Mouse (Mus musculus) heart, adult 2 months (tissue): ENCODE measurements around the gene Nmrk1. TPM values are rescaled to one million over a fixed set of nuclear protein-coding genes. Genes with fewer than 3 reads are reported as not detected.

Source experiments
- DNase-seq, 2 experiments: peaks; one replicate each; pipeline ENCODE4 v3.0.0; 2021
- H3K27ac ChIP-seq: fragments of 200-600 bp; 2 replicates; pipeline ENCODE4 v1.8.1; 2022
- H3K27me3 ChIP-seq: fragments of 200-500 bp; 2 replicates; pipeline ENCODE4 v1.6.1; 2012; ENCODE audit warnings: mild to moderate bottlenecking, low read length, inconsistent platforms, mixed read lengths; ENCODE audit not compliant: control insufficient read depth, insufficient read depth
- H3K36me3 ChIP-seq: fragments of 200-500 bp; 2 replicates; pipeline ENCODE4 v1.6.1; 2012; ENCODE audit warnings: low read length, inconsistent platforms; ENCODE audit not compliant: control insufficient read depth, insufficient read depth
- H3K4me1 ChIP-seq: fragments of 200-500 bp; 2 replicates; pipeline ENCODE4 v1.6.1; 2011; ENCODE audit warnings: low read length; ENCODE audit not compliant: control insufficient read depth, insufficient read depth
- H3K4me3 ChIP-seq: fragments of 200-600 bp; 2 replicates; pipeline ENCODE4 v1.8.1; 2022
- H3K79me2 ChIP-seq: fragments of 200-500 bp; replicated peaks from 2 replicates; pipeline ENCODE4 v1.6.1; 2012; ENCODE audit warnings: mild to moderate bottlenecking, inconsistent platforms, low read length, moderate library complexity, mixed read lengths; ENCODE audit not compliant: control insufficient read depth, insufficient read depth
- H3K9ac ChIP-seq: fragments of 200-500 bp; 2 replicates; pipeline ENCODE4 v1.6.1; 2012; ENCODE audit warnings: low read depth, mild to moderate bottlenecking, control low read depth, inconsistent platforms, low read length, mixed read lengths
- CTCF ChIP-seq: fragments of 200-600 bp; IDR thresholded peaks from 2 replicates; pipeline ENCODE4 v1.8.1; 2022; ENCODE audit warnings: antibody characterized with exemption, mild to moderate bottlenecking, moderate library complexity
- EP300 ChIP-seq: fragments of 200-500 bp; IDR thresholded peaks from 2 replicates; pipeline ENCODE4 v1.6.1; 2011; ENCODE audit warnings: low read depth, low read length, control low read depth; ENCODE audit not compliant: insufficient read depth
- POLR2A ChIP-seq: fragments of 200-500 bp; IDR thresholded peaks from 2 replicates; pipeline ENCODE4 v1.6.1; 2011; ENCODE audit warnings: mild to moderate bottlenecking, low read depth, low read length, control low read depth; ENCODE audit not compliant: insufficient read depth
- WGBS: fragments of 180-500 bp; shearing (Covaris S2); methylation state at CpG from one replicate; pipeline ENCODE4 v1.1.7; 2018; 5-methylcytosine and 5-hydroxymethylcytosine counted together
- intact Hi-C: fragments of 180-260 bp; cut with DNase I; formaldehyde crosslinking; loops from one replicate; pipeline ENCODE4 v1.15.1; 2025
- polyA plus RNA-seq: library from polyadenylated mRNA; depleted of rRNA; stranded (reverse); fragments of >200 nt; gene quantifications from 2 replicates; pipeline ENCODE4 v1.2.3, GENCODE M21; 2012
- total RNA-seq, 2 experiments: library from RNA; stranded (reverse); gene quantifications; 2 replicates each; pipeline ENCODE4 v1.2.3; 2021

Nmrk1 gene
- total and polyA plus RNA-seq, 3 experiments, result 2.3 to 5.4 (median 2.5) TPM

DNA sequence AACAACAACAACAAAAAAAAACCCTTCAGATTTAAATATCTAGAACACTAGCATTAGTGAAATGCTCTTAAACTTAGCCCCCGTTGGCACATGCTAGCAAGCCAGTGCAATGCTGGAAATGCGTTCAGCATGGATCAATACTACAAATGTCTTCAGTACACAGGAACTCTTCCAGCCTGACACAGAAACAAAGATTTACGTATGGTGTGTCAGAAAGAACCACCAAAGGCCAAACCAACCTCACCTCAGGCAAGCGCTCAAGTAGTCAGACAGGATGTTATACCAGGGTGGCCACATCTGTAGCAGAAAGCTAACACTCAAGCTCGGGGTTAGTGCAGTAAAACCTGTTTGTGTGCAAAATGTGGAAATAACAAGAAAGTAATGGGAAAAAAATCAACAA, 12.7 kb upstream of the Nmrk1 start:
- no peak for TF ChIP-seq EP300
- TF ChIP-seq CTCF, result no peak
- no peak for TF ChIP-seq POLR2A
- intact Hi-C loops, result no loop called here

GRCm38 (mm10) chr19:18619691-18620090, 12.1 kb upstream of the Nmrk1 start:
- DNase-seq, result no peak

More for the DNA sequence above, 12.7 kb upstream of the Nmrk1 start:
- no peak overlapping the region for H3K9ac ChIP-seq
- peaks cover 12% of the 10 kb centered on the region for H3K79me2 ChIP-seq
- H3K27ac ChIP-seq, result no peak overlapping the region; the same call in 1 of the 2 replicates
- WGBS, result 66% methylated on average over 5 of the region's 5 CpGs
- peaks cover 33% of the 10 kb centered on the region for H3K4me1 ChIP-seq
- peaks cover 28% of the 10 kb centered on the region for H3K36me3 ChIP-seq
- H3K27me3 ChIP-seq, result no peaks in the 10 kb centered on the region
- DNase-seq, result no peak
- no peak overlapping the region for H3K4me3 ChIP-seq

DNA sequence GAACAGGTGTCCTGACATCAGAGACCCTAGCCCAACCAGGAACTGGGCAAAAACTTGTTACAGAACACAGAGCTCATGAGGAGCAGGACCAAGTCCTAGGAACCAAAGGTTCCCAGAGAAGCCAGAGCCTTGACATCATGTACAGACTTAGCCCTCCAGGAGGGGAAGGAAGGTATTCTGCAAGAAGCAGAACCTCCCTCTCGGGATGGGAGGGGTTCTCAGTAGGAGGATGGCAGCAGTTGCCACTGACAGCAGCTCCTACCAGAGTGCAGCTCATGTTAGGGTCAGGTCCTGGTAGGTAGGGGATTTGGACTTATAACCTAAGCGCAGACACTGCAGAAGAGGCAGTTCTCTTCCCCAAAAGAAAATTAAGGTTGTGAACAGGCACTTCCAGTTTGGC, 7.9 kb upstream of the Nmrk1 start:
- intact Hi-C loops, result no loop called here
- WGBS, result 73% methylated on average over 2 of the region's 2 CpGs

More at GRCm38 (mm10) chr19:18619691-18620090, 12.1 kb upstream of the Nmrk1 start:
- Histone ChIP-seq H3K79me2 (peaks cover 12% of the 10 kb centered on the region), H3K27ac (no peak overlapping the region), H3K4me3 (no peak overlapping the region), H3K4me1 (peaks cover 34% of the 10 kb centered on the region), H3K9ac (no peak overlapping the region), H3K36me3 (peaks cover 28% of the 10 kb centered on the region), H3K27me3 (no peaks in the 10 kb centered on the region)
- WGBS, result 72% methylated on average over 1 of the region's 1 CpGs
- no peak for TF ChIP-seq CTCF
- TF ChIP-seq EP300, result no peak
- no peak for TF ChIP-seq POLR2A
- intact Hi-C loops, result no loop called here

GRCm38 (mm10) chr19:18629589-18629988, 2.2 kb upstream of the Nmrk1 start:
- DNase-seq, result no peak
- intact Hi-C loops, result no loop called here

More for the DNA sequence above, 7.9 kb upstream of the Nmrk1 start:
- H3K4me3 ChIP-seq, result no peak overlapping the region
- peaks cover 2% of the 10 kb centered on the region for H3K36me3 ChIP-seq
- peaks cover 21% of the 10 kb centered on the region for H3K4me1 ChIP-seq
- no peak overlapping the region for H3K27ac ChIP-seq
- H3K9ac ChIP-seq, result no peak overlapping the region
- TF ChIP-seq EP300, result no peak
- TF ChIP-seq POLR2A, result no peak
- TF ChIP-seq CTCF, result no peak
- no peaks in the 10 kb centered on the region for H3K27me3 ChIP-seq
- DNase-seq, result no peak
- H3K79me2 ChIP-seq, result peaks cover 15% of the 10 kb centered on the region

GRCm38 (mm10) chr19:18630221-18631119, 1.3 kb upstream of the Nmrk1 start:
- Histone ChIP-seq H3K27me3 (no peaks in the 10 kb centered on the region), H3K9ac (peak overlapping the region; percentile 94), H3K4me1 (peaks cover 6% of the 10 kb centered on the region), H3K27ac (peak overlapping the region; percentile 83), H3K79me2 (peaks cover 2% of the 10 kb centered on the region), H3K36me3 (peaks cover 9% of the 10 kb centered on the region), H3K4me3 (peak overlapping the region; percentile 67)
- TF ChIP-seq EP300, result no peak
- no peak for TF ChIP-seq POLR2A
- no peak for TF ChIP-seq CTCF
- intact Hi-C loops, result loop anchor here (1.0 to 5.0 kb wide), 3 partner anchors 14 to 82 kb away; partner anchors contain the start of genes Carnmt1 and D030056L22Rik
- DNase-seq, result peak in 1 of 2 experiments; percentile 49
- 7% methylated on average over 17 of the region's 17 CpGs for WGBS

More at GRCm38 (mm10) chr19:18629589-18629988, 2.2 kb upstream of the Nmrk1 start:
- Histone ChIP-seq H3K4me3 (peak overlapping the region; percentile 67; the same call in 1 of the 2 replicates), H3K4me1 (peaks cover 8% of the 10 kb centered on the region), H3K36me3 (peaks cover 11% of the 10 kb centered on the region), H3K79me2 (peaks cover 7% of the 10 kb centered on the region), H3K27me3 (no peaks in the 10 kb centered on the region), H3K27ac (peak overlapping the region; percentile 83), H3K9ac (no peak overlapping the region)
- TF ChIP-seq CTCF (no peak), POLR2A (no peak), EP300 (no peak)
- WGBS, result 45% methylated on average over 1 of the region's 1 CpGs
